Mouse (Mus musculus) spleen, embryonic (tissue): Measurements from ENCODE around the gene Nr2c1.

Source experiments
- CTCF ChIA-PET: fragments of 350-600 bp; sonication (Branson Sonifier 250); formaldehyde crosslinking; loops from one replicate; lab custom pipeline; 2022; lab: Charles Lee

The Nr2c1 gene

GRCm38 (mm10) chr10:94138890-94139482 lies 8.8 kb upstream of the Nr2c1 start:
- CTCF ChIA-PET = interaction anchor here (0.7 kb wide), 1 partner anchor 190 kb away, joined by 3 read pairs; no protein-coding TSS in a partner anchor

- CTCF ChIA-PET = interaction anchor here (0.5 kb wide), 1 partner anchor 264 kb away, joined by 4 read pairs; no protein-coding TSS in a partner anchor
Observed at GRCm38 (mm10) chr10:94140227-94140931, 7.4 kb upstream of the Nr2c1 start.

- CTCF ChIA-PET = no interaction called here
Observed at GRCm38 (mm10) chr10:94142427-94142826, 5.4 kb upstream of the Nr2c1 start.

GRCm38 (mm10) chr10:94144581-94144980 lies 3.2 kb upstream of the Nr2c1 start:
- CTCF ChIA-PET = no interaction called here

- CTCF ChIA-PET = no interaction called here
Observed at GRCm38 (mm10) chr10:94147391-94147755, 450 bp upstream of the Nr2c1 start.

GRCm38 (mm10) chr10:94151488-94151887 lies 3.7 kb downstream of the Nr2c1 start:
- CTCF ChIA-PET = no interaction called here

- CTCF ChIA-PET = no interaction called here
Observed at GRCm38 (mm10) chr10:94153841-94154240, 6.0 kb downstream of the Nr2c1 start.

GRCm38 (mm10) chr10:94158962-94159361 lies 11.1 kb downstream of the Nr2c1 start:
- CTCF ChIA-PET = no interaction called here

- CTCF ChIA-PET = no interaction called here
Observed at GRCm38 (mm10) chr10:94159406-94159805, 11.6 kb downstream of the Nr2c1 start.

- CTCF ChIA-PET = no interaction called here
Observed at GRCm38 (mm10) chr10:94161051-94161765, 13.4 kb downstream of the Nr2c1 start.

- CTCF ChIA-PET = no interaction called here
Observed at GRCm38 (mm10) chr10:94162031-94162430, 14.2 kb downstream of the Nr2c1 start.

GRCm38 (mm10) chr10:94164104-94164845 lies 16.5 kb downstream of the Nr2c1 start:
- CTCF ChIA-PET = no interaction called here

GRCm38 (mm10) chr10:94165426-94165825 lies 17.6 kb downstream of the Nr2c1 start:
- CTCF ChIA-PET = no interaction called here

- CTCF ChIA-PET = no interaction called here
Observed at GRCm38 (mm10) chr10:94167051-94167750, 19.4 kb downstream of the Nr2c1 start.

- CTCF ChIA-PET = interaction anchor here (0.5 kb wide), 1 partner anchor 81 kb away, joined by 3 read pairs; no protein-coding TSS in a partner anchor
Observed at GRCm38 (mm10) chr10:94171440-94172130, 23.8 kb downstream of the Nr2c1 start.

GRCm38 (mm10) chr10:94172137-94172536 lies 24.3 kb downstream of the Nr2c1 start:
- CTCF ChIA-PET = interaction anchor here (0.5 kb wide), 1 partner anchor 80 kb away, joined by 3 read pairs; no protein-coding TSS in a partner anchor

GRCm38 (mm10) chr10:94172706-94173105 lies 24.9 kb downstream of the Nr2c1 start:
- CTCF ChIA-PET = interaction anchor here (0.6 kb wide), 1 partner anchor 863 kb away, joined by 5 read pairs; no protein-coding TSS in a partner anchor

- CTCF ChIA-PET = no interaction called here
Observed at GRCm38 (mm10) chr10:94174652-94175051, 26.8 kb downstream of the Nr2c1 start.

- CTCF ChIA-PET = no interaction called here
Observed at GRCm38 (mm10) chr10:94183199-94183598, 35.4 kb downstream of the Nr2c1 start.
